Mouse (Mus musculus) cerebellum, adult 9-11 months (tissue): Measurements from ENCODE around the gene 1700010I14Rik.

Source experiments
- DNase-seq: peaks from one replicate; pipeline ENCODE4 v3.0.0; 2022

1700010I14Rik gene

GRCm38 (mm10) chr17:9030181-9030580, 42.0 kb downstream of the 1700010I14Rik start:
- no peak for DNase-seq

DNA sequence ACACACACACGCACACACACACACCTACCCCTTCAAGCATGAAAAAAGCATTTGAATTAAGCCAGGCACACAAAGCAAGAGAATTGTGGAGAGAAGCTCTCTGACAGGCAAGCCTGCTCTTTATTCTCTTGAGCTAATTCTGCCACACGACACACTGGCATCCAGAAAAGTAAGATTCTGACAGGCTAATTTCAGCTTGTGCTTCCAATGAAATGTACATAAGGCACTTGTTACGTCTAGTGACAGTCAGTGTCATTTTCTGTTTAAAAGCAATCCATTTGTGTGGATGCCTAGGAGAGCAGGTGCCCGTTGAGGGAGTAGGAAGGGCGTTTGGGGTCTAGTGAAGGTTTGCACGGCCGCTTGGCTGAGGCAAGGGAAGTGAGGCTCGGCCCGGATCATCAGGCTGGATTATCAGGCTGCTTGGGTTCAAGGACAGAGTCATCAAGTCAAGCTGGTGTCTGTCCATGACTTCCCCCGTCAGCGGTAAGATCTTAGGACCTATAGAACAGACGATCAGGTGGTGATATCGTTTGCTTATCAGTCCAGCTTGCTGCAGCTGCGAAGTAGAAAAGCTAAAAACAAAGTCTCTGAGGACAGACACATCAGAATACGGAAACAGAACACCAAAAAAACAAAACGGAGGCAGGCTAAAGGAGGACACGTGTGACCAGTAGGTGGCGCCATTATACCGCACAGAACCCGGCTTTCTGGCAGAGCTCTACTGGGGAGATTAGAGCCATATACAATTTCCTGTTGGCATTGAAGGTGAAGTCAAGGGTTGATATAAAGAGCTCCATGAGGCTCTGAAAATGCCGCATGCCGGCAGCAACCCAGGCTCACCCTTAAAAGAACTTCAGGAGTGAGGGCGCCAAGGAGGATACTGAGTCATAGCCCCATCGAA, 43.4 kb downstream of the 1700010I14Rik start:
- DNase-seq, result peak; percentile 89

GRCm38 (mm10) chr17:9032362-9033044, 44.4 kb downstream of the 1700010I14Rik start:
- DNase-seq, result peak; percentile 83

GRCm38 (mm10) chr17:9033511-9033910, 45.4 kb downstream of the 1700010I14Rik start:
- no peak for DNase-seq

DNA sequence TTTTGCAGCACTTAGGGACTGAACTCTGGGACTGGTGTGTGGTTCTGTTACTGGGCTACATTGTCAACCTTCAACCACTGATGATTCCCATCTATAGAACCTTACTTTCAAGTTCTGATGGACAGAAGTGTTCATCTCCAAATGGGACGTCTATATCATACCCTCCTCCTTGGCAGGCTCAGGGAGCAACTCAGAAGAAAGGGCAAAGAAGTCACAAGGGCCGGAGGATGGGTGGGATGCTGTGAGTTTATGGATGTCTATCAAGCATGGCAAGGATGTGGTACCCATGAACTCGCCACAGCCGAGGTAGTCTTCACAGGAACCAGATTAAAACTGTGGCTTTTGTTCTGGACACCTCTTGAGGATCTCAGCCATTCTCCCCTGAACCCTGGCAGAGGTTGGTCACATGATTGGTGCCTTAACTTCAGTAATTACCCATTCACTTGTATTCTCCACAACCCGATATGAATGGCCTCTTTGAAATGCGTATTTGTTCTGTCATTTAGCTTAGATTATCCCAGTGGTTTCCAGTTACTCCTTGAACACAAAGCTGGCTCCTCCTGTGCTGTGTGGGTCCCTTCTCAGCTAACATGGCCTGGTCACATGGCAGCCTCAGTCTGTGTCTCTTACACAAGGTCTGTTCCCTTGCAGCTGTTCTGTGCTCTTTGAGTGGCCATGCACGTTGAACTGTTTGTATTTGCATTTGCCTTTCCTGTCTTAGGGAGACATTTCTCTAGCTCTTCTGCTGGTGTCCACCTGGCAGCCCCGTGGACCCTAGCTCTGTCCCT, 47.6 kb downstream of the 1700010I14Rik start:
- no peak for DNase-seq

GRCm38 (mm10) chr17:9042723-9043122, 54.6 kb downstream of the 1700010I14Rik start:
- DNase-seq, result no peak

DNA sequence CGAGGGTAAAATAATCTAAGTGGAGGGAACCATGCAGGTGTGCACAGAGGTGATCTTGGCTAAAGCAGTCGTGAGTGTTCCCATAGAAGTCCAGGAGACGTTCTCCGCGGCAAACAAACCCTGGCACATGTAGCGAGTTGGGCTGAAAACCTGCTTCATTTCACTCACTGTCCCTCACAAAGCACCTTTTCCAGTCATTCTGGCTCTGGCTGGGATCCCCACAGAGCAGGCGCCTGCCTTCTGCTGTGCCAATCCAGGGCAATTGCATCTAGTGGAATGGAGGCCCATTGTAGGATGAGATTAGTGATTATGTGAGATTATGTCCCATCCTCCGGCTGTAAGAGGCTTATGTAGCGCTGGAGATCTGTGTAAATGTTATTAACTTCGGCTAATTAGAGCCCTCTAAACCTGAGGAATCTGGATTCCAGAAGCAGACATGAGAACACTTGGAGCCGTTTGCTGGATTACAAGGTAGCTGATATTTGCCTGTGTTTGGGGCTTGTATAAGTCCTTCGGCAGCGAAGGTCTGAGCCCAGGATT, 64.4 kb downstream of the 1700010I14Rik start:
- peak; percentile 37 for DNase-seq

- DNase-seq, result no peak
Measured at GRCm38 (mm10) chr17:9059360-9059932, 71.3 kb downstream of the 1700010I14Rik start.
